Mouse (Mus musculus) erythroblast, embryonic 14.5 days (primary cell): ENCODE data around the gene Kcnq2.

Source experiments
- GATA1 ChIP-seq: IDR thresholded peaks from 2 replicates; pipeline ENCODE4 v1.6.1; 2012; ENCODE audit warnings: low read length, inconsistent platforms, mixed read lengths
- TAL1 ChIP-seq: IDR thresholded peaks from 3 replicates; pipeline ENCODE4 v1.6.1; 2012; ENCODE audit warnings: low read length, inconsistent platforms, mixed read lengths

DNA sequence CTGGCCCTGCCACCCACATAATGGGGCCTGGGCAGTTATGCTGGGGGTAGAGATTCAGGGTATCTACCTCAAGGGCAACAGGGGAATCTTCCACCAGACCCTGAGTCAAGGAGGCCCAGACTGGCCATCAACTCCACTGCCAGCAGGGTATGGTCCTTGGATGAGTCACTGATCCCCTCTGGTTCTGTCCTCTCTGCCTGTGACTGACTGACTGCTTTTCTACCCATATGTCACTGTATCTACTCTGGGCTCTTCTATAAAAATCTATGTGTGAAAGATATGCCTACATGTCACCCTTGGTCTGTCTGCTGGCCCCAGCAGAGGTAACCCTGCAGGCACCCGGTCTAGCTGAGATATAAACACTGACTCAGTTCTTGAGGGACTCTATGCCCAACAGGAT is 18.0 kb upstream of the Kcnq2 start:
- TF ChIP-seq GATA1 (no peak), TAL1 (no peak)
